Mouse (Mus musculus) CH12.LX (cell line): Measurements from ENCODE around the gene Pex7. TPM values are rescaled to one million over a fixed set of nuclear protein-coding genes. Genes with fewer than 3 reads are reported as not detected.

Source experiments
- DNase-seq: peaks from one replicate; pipeline ENCODE4 v3.0.0-alpha.2; 2013; ENCODE audit errors: extremely low read depth
- H3K27ac ChIP-seq: 2 replicates; pipeline ENCODE4 v1.5.1; 2012; ENCODE audit warnings: low read depth, mild to moderate bottlenecking, control low read depth, moderate library complexity; ENCODE audit not compliant: insufficient read depth
- H3K27me3 ChIP-seq: replicated peaks from 2 replicates; pipeline ENCODE3; 2012; ENCODE audit warnings: inconsistent platforms
- H3K36me3 ChIP-seq, 2 experiments: replicated peaks in 1 of 2; 2 replicates each; pipeline versions ENCODE3 to v1.6.1; 2012; ENCODE audit warnings: inconsistent platforms in 1 of 2, low read length in 1 of 2, mild to moderate bottlenecking in 1 of 2, mixed read lengths in 1 of 2, moderate library complexity in 1 of 2; ENCODE audit not compliant: control insufficient read depth in 1 of 2, insufficient read depth in 1 of 2
- H3K4me1 ChIP-seq, 2 experiments: 2 replicates each; pipeline ENCODE4 v1.6.1; 2012; ENCODE audit warnings: inconsistent platforms in 1 of 2, moderate library complexity in 1 of 2; ENCODE audit not compliant: insufficient read depth in 2 of 2, control insufficient read depth in 1 of 2
- H3K4me2 ChIP-seq: 2 replicates; pipeline ENCODE4 v1.6.1; 2012; ENCODE audit warnings: low read depth, mild to moderate bottlenecking, control low read depth; ENCODE audit not compliant: poor library complexity, insufficient read depth, severe bottlenecking
- H3K4me3 ChIP-seq, 3 experiments: fragments of 150-350 bp in 1 of 3; sonication (generic) in 1 of 3; replicated peaks in 1 of 3; 2 replicates each; pipeline versions ENCODE3 to v1.5.1; 2011 to 2012; ENCODE audit warnings: low read depth in 2 of 3, low read length in 2 of 3, mild to moderate bottlenecking in 2 of 3, moderate library complexity in 2 of 3, control low read depth in 1 of 3, improper control_type of control experiment in 1 of 3, inconsistent platforms in 1 of 3, mixed read lengths in 1 of 3; ENCODE audit not compliant: poor library complexity in 1 of 3
- H3K79me2 ChIP-seq: replicated peaks from 2 replicates; pipeline ENCODE4 v1.6.1; 2012; ENCODE audit warnings: mild to moderate bottlenecking, moderate library complexity; ENCODE audit not compliant: control insufficient read depth, poor library complexity, insufficient read depth, severe bottlenecking; ENCODE audit errors: extremely low read depth
- H3K9ac ChIP-seq: 2 replicates; pipeline ENCODE4 v1.6.1; 2012; ENCODE audit warnings: low read depth, mild to moderate bottlenecking, control low read depth, moderate library complexity; ENCODE audit not compliant: insufficient read depth
- H3K9me3 ChIP-seq: replicated peaks from 2 replicates; pipeline ENCODE3; 2012; ENCODE audit warnings: low read length, inconsistent platforms, mixed read lengths
- BHLHE40 ChIP-seq: IDR thresholded peaks from 2 replicates; pipeline ENCODE4 v1.6.1; 2011; ENCODE audit warnings: mild to moderate bottlenecking, low read depth, low read length, improper control_type of control experiment
- CHD2 ChIP-seq: IDR thresholded peaks from 2 replicates; pipeline ENCODE4 v1.6.1; 2011; ENCODE audit warnings: low read length, improper control_type of control experiment
- CTCF ChIP-seq, 2 experiments: IDR thresholded peaks in 1 of 2; conservative IDR thresholded peaks in 1 of 2; 2 replicates each; pipeline ENCODE4 v1.5.1; 2011 to 2012; ENCODE audit warnings: low read depth in 2 of 2, low read length in 2 of 2, improper control_type of control experiment in 1 of 2, inconsistent platforms in 1 of 2, mild to moderate bottlenecking in 1 of 2, moderate library complexity in 1 of 2
- E2F4 ChIP-seq: IDR thresholded peaks from 2 replicates; pipeline ENCODE4 v1.6.1; 2011; ENCODE audit warnings: low read depth, low read length, improper control_type of control experiment; ENCODE audit not compliant: insufficient replicate concordance
- ETS1 ChIP-seq: conservative IDR thresholded peaks from 2 replicates; pipeline ENCODE4 v1.6.1; 2012; ENCODE audit warnings: low read depth, mild to moderate bottlenecking, inconsistent platforms, low read length, improper control_type of control experiment, moderate library complexity
- JUN ChIP-seq: IDR thresholded peaks from 2 replicates; pipeline ENCODE4 v1.6.1; 2011; ENCODE audit warnings: low read depth, mild to moderate bottlenecking, low read length, improper control_type of control experiment, moderate library complexity; ENCODE audit not compliant: insufficient read depth
- JUND ChIP-seq: conservative IDR thresholded peaks from 2 replicates; pipeline ENCODE4 v1.6.1; 2011; ENCODE audit warnings: low read depth, low read length, improper control_type of control experiment
- MAFK ChIP-seq: IDR thresholded peaks from 2 replicates; pipeline ENCODE4 v1.6.1; 2011; ENCODE audit warnings: low read length, improper control_type of control experiment; ENCODE audit not compliant: insufficient replicate concordance
- MAZ ChIP-seq: IDR thresholded peaks from 2 replicates; pipeline ENCODE4 v1.6.1; 2012; ENCODE audit warnings: low read depth, mild to moderate bottlenecking, inconsistent platforms, low read length, improper control_type of control experiment, moderate library complexity
- MXI1 ChIP-seq: IDR thresholded peaks from 2 replicates; pipeline ENCODE4 v1.6.1; 2011; ENCODE audit warnings: mild to moderate bottlenecking, low read depth, low read length, improper control_type of control experiment
- PAX5 ChIP-seq: IDR thresholded peaks from 2 replicates; pipeline ENCODE4 v1.6.1; 2012; ENCODE audit warnings: low read length, inconsistent platforms, mixed read lengths
- POLR2A ChIP-seq: IDR thresholded peaks from 2 replicates; pipeline ENCODE4 v1.6.1; 2011; ENCODE audit warnings: low read depth, mild to moderate bottlenecking, improper control_type of control experiment, low read length
- POLR2AphosphoS2 ChIP-seq: IDR thresholded peaks from 2 replicates; pipeline ENCODE4 v1.6.1; 2011; ENCODE audit warnings: low read depth, low read length, improper control_type of control experiment
- RAD21 ChIP-seq: IDR thresholded peaks from 2 replicates; pipeline ENCODE4 v1.6.1; 2011; ENCODE audit warnings: low read depth, mild to moderate bottlenecking, low read length, improper control_type of control experiment, moderate library complexity
- SIN3A ChIP-seq: IDR thresholded peaks from 2 replicates; pipeline ENCODE4 v1.6.1; 2012; ENCODE audit warnings: low read length, improper control_type of control experiment, inconsistent platforms
- SMC3 ChIP-seq: IDR thresholded peaks from 2 replicates; pipeline ENCODE4 v1.6.1; 2011; ENCODE audit warnings: low read depth, low read length, improper control_type of control experiment
- TBP ChIP-seq: conservative IDR thresholded peaks from 2 replicates; pipeline ENCODE4 v1.6.1; 2011; ENCODE audit warnings: low read depth, low read length, improper control_type of control experiment
- TCF12 ChIP-seq: IDR thresholded peaks from 2 replicates; pipeline ENCODE4 v1.6.1; 2014; ENCODE audit warnings: low read depth, mild to moderate bottlenecking, inconsistent platforms, low read length, improper control_type of control experiment
- USF1 ChIP-seq: IDR thresholded peaks from 2 replicates; pipeline ENCODE4 v1.6.1; 2014; ENCODE audit warnings: low read depth, mild to moderate bottlenecking, inconsistent platforms, low read length, improper control_type of control experiment
- ZNF384 ChIP-seq: IDR thresholded peaks from 2 replicates; pipeline ENCODE4 v1.6.1; 2012; ENCODE audit warnings: low read depth, low read length, improper control_type of control experiment, inconsistent platforms
- dilution Hi-C: fragments of 300-500 bp; cut with MboI; formaldehyde crosslinking; loops from 2 replicates; pipeline ENCODE4 v1.14.3; 2020; ENCODE audit warnings: low sequenced_read_pairs; ENCODE audit not compliant: extremely low pct_unique_long_range_greater_than_20kb, extremely low pct_ligation_motif_present
- in situ Hi-C: fragments of 300-500 bp; cut with MboI; formaldehyde crosslinking; loops from 3 replicates; pipeline ENCODE4 v1.14.3; 2019; ENCODE audit warnings: low sequenced_read_pairs, low pct_ligation_motif_present, low pct_unique_long_range_greater_than_20kb, mixed read lengths
- polyA plus RNA-seq: library from polyadenylated mRNA; unstranded; fragments of >175 nt; gene quantifications from 2 replicates; pipeline ENCODE4 v1.2.1, GENCODE M21; 2012; ENCODE audit warnings: low read depth; ENCODE audit not compliant: insufficient read length
- total RNA-seq, 2 experiments: library from RNA; depleted of rRNA; stranded (reverse); fragments of 300-350 nt in 1 of 2; fragments of >200 nt in 1 of 2; gene quantifications; 2 replicates each; pipeline ENCODE4 v1.2.3; 2012 to 2014

The Pex7 gene
- total and polyA plus RNA-seq, 3 experiments: 26.5 to 53.6 (median 30.2) TPM

DNA sequence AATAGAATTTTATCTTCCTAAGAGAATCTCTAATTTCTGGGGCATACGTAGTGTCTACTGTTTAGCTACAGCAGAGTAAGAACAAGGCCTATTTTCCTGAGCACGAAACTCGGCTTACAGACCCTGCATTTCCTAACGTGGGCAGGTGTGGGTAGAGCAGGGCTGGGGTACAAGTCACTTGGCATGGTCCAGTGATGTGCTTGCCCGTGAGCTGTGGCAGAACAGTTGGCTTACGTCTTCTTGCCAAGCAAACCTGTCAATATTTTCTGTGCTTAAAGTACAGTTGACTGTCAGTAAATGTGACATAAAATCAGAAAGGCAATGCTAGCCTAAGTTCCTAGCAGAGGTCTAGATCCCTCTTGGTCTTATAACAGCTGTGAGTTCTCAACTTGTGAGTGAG, 39.2 kb upstream of the Pex7 start:
- dilution Hi-C loops (no loop called here), in situ Hi-C loops (no loop called here)
- Histone ChIP-seq H3K79me2 (peaks cover 81% of the 10 kb centered on the region), H3K9me3 (peaks cover 2% of the 10 kb centered on the region), H3K4me2 (no peak overlapping the region), H3K27ac (no peak overlapping the region), H3K36me3 (peaks cover 25 to 87% of the 10 kb centered on the region in 2 experiments), H3K9ac (no peak overlapping the region), H3K4me1 (peaks cover 17 to 67% of the 10 kb centered on the region in 2 experiments), H3K27me3 (no peaks in the 10 kb centered on the region), H3K4me3 (no peak overlapping the region)
- no peak for TF ChIP-seq CHD2
- TF ChIP-seq ZNF384: no peak
- TF ChIP-seq MAZ: no peak
- no peak for TF ChIP-seq MXI1
- DNase-seq: no peak

DNA sequence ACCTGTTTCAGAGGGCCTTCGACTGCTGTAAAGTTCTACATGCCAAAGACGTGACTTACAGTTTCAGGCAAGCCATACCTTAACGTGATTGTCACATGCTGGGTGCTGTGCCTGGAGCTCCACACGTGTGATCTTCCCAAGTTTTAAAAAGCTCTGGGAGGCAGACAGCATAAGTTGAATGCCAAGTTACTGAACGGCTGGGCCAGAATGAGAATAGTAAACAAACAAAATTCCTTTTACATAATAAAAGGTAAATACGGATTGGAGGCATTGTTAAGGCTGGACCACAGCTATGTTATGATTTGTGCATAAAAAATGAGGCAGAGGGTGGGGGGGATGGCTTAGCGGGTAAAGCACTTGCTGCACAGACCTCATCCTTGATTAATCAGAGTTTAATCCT, 38.2 kb upstream of the Pex7 start:
- H3K4me2 ChIP-seq: no peak overlapping the region
- dilution Hi-C loops: no loop called here
- H3K36me3 ChIP-seq: peaks cover 20 to 84% of the 10 kb centered on the region in 2 experiments
- H3K4me1 ChIP-seq: peaks cover 20 to 73% of the 10 kb centered on the region in 2 experiments
- H3K9me3 ChIP-seq: no peaks in the 10 kb centered on the region
- H3K79me2 ChIP-seq: peaks cover 81% of the 10 kb centered on the region
- H3K27ac ChIP-seq: no peak overlapping the region
- no peaks in the 10 kb centered on the region for H3K27me3 ChIP-seq
- H3K9ac ChIP-seq: no peak overlapping the region
- DNase-seq: no peak
- in situ Hi-C loops: no loop called here
- no peak for TF ChIP-seq RAD21
- TF ChIP-seq ZNF384: no peak
- TF ChIP-seq TBP: no peak
- TF ChIP-seq SMC3: no peak
- no peak for TF ChIP-seq SIN3A
- no peak for TF ChIP-seq MAFK
- TF ChIP-seq CTCF (conservative IDR thresholded peaks at IDR 0.05 in 1 of 2, IDR thresholded peaks at IDR 0.05 in 1 of 2; ENCODE audit: low read depth in 2 of 2, low read length in 2 of 2): no peak
- no peak for TF ChIP-seq JUN
- TF ChIP-seq JUND: no peak
- no peak for TF ChIP-seq BHLHE40
- no peak for TF ChIP-seq TCF12
- no peak for TF ChIP-seq POLR2A
- TF ChIP-seq E2F4: no peak
- TF ChIP-seq USF1: no peak
- no peak for TF ChIP-seq PAX5
- no peak for TF ChIP-seq MAZ
- no peak for TF ChIP-seq ETS1
- TF ChIP-seq POLR2AphosphoS2: no peak
- H3K4me3 ChIP-seq: no peak overlapping the region
